Mouse (Mus musculus): Measurements from ENCODE around the gene Adora3.
A peak's percentile ranks its signal among the peaks of the same experiment; 100 is the strongest.

The Adora3 gene

DNA sequence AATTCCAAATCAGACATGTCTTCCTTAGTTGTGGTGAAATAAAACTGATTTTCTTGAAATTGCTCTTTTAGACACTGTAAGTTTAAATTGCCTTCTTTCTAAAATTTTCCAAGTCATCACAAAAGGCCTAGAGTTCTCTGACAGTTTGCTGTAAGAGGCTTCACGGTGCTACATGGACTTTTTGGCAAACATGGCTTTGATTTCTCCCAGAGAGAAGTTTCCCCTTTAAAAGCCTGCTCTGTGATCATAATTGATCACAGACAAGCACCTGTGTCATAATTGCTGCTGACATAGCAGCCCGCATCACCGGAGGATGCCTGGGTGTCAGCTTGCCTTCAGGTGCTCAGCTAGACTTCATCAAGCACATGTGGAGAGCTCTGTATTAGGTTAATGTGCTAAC is at the start of gene Adora3, which contains the start of gene Tmigd3:
Gene Adora3, plus strand, starts transcription at position 301 of the 400 bp plus-strand sequence.
Gene Tmigd3, plus strand, starts transcription at position 346 of the 400 bp plus-strand sequence.
- DNase-seq (ENCODE audit: low read depth, low spot score), result no peak

GRCm38 (mm10) chr3:105821504-105821903 is 49.2 kb upstream of the Adora3 start:
- no peak for DNase-seq (ENCODE audit: low read depth, low spot score)

DNA sequence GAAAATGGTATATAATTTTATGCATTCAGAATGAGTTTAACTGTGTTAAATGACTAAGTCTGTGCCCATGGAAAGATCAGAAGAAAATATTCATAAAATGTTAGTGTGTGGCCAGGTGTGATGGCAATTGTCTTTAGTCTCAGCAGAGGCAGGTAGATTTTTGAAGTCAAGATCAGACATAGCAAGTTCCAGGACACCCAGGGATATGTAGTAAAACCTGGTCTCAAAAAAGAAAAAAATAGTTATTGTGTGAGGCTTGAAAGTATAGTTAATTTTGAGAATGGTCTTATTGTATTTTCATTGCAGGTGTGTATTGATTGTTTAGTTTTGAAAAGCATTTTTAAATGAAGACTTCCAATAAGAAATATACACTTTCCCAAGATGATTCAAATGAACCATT is 47.0 kb upstream of the Adora3 start:
- DNase-seq (ENCODE audit: low read depth, low spot score), result no peak

DNA sequence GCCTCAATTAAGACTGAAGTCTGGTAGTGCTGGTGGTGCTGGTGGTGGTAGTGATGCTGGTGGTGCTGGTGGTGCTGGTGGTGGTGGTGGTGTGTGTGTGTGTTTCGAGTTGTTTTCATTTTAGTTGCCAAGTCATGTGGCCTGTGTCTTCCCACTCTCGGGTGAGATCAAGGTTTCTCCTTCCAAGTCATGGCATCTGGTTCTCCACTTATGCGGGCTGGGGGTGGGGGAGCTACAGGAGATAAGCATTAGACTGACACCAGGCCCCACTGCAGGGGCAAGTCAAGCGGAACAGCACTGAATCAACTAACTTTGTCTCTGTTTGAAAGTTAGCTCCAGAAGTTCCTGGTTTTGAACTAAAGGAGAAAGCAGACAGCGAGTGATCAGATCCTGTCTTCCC is 46.6 kb upstream of the Adora3 start:
- no peak for DNase-seq (ENCODE audit: low read depth, low spot score)

- DNase-seq (ENCODE audit: low read depth, low spot score), result no peak
Observed at GRCm38 (mm10) chr3:105824704-105825103, 46.0 kb upstream of the Adora3 start.

DNA sequence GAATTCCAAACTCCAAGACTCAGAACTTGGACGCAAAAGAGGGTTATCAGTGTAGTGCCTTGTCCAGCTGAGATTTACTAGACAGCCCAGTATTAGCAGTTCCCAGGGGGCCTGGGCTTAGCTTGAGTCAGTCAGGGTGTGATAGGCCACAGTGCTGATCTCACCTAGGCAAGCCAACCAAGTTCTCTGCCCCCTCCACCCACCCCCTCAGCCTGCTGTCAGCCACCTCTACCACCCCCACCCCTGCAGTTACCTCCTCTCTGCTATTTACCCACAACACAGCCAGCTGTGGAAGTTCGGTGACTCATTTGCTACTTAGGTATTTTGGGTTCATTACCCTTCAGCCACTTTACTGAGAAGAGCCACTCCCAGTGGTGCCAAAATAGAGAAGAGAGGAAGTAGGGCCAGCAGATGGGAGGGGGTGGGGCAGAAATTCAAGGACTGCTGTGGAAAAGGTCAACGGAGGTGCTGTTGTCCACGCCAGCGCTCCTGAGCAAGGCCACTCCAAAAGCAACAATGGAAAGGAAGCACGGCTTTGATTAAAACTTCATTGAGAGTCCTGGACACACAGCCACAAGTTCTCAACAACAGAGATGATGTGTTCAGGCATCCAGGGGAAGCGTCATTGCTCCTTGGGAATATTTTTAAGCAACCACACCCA is 45.0 kb upstream of the Adora3 start:
- DNase-seq (ENCODE audit: low read depth, low spot score), result peak; percentile 61

DNA sequence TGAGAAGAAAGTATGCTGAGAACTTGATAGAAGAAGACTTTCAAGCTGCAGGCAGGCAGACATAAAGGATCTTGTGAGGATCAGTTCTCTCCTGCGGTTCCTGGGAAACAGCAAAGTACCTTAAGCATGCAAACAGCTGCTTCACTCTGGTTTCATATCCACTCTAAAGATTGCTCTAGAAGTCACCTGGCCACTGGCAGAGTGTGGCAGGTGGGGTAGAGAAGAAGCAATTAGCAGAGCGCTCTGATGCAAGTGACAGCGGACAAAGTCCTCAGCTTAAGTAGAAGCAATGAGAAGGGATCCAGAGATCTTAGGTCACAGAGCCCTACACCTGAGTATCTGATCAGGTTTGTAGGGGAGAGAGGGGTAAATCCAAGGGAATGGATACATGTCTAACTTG is 39.1 kb upstream of the Adora3 start:
- DNase-seq (ENCODE audit: low read depth, low spot score), result no peak

DNA sequence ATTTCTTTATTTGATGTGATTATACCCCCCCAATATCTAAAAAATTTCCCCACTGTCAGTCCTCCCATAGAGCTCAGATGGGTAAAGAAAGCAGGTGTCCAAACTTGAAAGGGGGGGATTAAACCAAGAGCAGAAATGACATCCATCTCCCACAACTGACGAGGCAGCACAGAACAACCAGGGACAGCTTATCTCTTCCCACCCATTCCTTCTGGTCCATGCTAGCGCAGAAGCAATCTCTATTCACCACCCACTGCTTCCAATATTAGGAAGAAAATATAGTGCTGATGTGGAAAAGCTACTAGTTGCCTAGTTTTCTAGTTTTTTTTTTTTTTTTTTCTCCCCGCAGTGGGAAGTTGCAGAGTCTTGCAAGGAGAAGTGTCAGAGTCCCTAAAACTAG is 34.8 kb upstream of the Adora3 start:
- DNase-seq (ENCODE audit: low read depth, low spot score), result peak; percentile 49

DNA sequence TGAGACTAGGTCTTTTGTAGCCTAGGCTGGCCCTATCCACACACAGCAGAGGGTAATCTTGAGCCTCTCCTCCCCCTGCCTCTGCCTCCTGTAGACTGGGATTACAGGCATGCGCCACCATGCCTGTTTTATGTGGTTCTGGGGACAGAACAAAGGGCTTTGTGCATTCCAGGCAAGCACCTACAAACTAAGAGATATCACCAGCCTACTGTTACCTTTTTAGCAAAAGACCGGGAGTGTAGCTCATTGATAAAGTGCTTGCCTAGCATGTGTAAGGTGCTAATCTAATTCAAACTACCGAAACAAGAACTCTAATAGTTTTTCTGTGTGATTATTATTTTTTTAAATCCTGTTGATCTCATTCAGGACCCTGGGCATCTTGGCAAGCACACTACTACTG is 33.8 kb upstream of the Adora3 start:
- no peak for DNase-seq (ENCODE audit: low read depth, low spot score)

GRCm38 (mm10) chr3:105838655-105839054 is 32.0 kb upstream of the Adora3 start:
- DNase-seq (ENCODE audit: low read depth, low spot score), result no peak

DNA sequence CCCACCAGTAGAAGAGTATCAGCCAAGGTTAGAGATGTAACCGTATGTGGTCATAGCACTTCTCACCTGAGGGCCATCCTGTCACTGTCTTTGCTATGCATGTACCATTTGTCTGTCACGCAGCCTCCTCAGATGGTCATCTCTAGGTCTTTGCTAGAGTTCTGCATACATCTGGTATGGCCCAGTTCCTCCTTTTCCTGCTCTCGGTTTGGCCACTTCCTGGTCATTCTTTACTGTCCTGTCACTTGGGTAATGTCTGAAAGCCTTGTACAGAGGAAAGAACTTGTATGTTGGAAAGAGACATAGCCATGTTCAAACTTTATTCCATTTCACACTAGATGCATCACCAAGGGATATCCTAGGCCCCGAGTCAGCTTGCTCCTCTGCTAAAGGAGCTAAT is 30.8 kb upstream of the Adora3 start:
- DNase-seq (ENCODE audit: low read depth, low spot score), result no peak

- DNase-seq (ENCODE audit: low read depth, low spot score), result no peak
Observed at GRCm38 (mm10) chr3:105846294-105847069, 24.2 kb upstream of the Adora3 start.

DNA sequence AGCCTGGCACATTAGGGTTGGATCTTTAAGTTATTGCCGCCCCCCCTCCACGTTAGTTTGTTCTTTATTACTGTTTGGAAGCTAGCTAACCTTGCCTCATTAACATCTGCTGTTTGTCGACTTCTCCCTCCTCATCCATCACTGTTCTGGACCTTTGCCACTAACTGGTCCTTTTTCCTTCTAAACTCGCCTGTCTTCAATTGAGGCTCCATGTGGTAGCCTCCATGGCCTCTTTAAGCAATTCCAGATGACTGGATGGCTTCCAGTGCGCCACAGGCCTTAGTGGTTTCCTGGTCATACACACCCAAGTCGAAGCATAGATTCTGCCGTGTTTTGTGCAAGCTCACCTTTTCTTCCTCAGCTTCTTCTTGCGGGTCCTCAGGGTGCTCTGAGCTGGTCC is 16.9 kb upstream of the Adora3 start:
- no peak for DNase-seq (ENCODE audit: low read depth, low spot score)

DNA sequence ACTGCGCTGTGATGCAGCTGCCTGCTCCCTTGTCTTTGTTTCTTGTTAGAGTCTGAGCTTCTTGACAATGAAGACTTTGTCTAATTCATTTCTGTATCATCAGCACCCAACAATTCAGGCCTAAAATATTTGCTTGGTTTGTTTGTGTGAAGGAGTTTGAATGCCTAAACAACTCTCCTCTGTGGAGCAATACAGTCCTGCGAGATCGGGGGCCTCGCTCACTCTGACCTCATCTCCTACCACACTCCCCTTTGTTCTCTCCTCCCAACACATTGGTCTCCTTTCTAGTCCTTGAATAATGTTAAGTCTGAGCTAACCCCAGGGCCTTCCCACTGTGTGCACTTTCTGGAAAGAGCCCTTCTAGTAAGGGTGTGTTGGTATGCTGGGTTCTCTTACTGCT is 15.9 kb upstream of the Adora3 start:
- DNase-seq (ENCODE audit: low read depth, low spot score), result peak; percentile 80

DNA sequence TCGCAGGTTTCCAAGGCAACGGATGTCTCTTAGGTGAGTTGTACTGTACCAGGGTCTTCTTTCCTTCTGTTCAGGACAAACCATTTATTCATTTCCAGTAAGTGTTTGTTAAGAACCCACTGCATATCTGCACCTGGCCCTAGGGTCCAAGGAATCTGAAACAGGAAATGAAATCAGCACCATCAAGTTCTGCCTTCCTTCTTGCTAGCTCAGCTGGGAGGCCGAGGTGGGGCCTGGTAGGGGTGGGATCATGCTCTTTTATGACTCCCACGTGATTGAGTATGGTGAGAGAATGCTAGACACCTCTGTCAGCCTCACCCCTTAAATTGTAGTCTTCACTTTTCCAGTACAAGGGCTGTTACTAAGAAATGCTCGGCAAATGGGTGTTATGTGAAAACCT is 13.1 kb upstream of the Adora3 start:
- DNase-seq (ENCODE audit: low read depth, low spot score), result no peak

DNA sequence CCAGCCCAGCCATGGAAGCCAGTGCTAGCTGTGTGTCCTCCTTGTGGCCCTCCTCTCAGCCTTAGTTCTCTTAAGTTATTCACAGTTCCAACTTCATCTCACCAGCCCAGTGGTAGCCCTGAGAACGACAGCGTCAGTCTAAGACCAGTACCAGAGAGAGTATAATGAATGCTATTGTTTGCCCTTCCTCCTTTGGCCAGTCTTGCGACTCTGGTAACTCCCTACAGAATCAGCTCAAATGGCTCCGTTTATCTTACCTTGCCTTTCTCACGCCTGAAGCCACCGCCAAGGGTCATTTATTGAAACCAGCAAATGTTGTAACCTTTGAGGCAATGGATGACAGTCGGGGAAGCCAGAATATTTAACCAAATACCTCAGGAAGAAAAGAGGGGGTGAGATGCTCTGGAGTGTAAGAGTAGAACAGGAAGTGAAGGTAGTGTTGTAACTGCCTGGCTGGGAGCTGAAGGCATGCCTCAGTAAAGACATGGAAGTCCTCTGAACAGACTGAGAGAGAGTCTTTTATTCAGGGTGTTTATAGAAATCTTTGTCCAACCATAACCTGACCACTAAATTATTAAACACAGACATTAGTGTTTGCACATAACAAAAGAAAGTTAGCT is 8.8 kb upstream of the Adora3 start:
- DNase-seq (ENCODE audit: low read depth, low spot score), result no peak

DNA sequence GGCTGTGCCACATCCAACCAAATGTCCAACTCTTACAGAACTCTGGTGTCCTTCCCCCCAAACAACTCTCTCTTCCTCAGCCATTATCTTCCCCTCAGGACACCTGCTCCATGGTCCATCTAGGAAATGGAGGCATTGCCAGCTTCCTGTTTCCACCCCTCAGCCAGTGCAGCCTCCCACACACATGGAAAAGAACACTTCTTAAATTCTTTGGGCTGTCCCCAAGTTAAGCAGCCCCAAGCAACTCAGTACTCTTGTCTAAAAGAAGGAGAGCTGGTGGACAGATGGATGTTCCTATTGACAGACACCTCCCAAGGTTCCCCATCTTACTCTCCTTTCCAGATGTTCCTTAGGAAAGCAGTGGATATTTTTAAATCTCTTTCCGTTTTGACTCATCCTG is 6.5 kb upstream of the Adora3 start:
- DNase-seq (ENCODE audit: low read depth, low spot score), result no peak

- DNase-seq (ENCODE audit: low read depth, low spot score), result peak; percentile 61
Observed at GRCm38 (mm10) chr3:105865122-105865521, 5.5 kb upstream of the Adora3 start.

DNA sequence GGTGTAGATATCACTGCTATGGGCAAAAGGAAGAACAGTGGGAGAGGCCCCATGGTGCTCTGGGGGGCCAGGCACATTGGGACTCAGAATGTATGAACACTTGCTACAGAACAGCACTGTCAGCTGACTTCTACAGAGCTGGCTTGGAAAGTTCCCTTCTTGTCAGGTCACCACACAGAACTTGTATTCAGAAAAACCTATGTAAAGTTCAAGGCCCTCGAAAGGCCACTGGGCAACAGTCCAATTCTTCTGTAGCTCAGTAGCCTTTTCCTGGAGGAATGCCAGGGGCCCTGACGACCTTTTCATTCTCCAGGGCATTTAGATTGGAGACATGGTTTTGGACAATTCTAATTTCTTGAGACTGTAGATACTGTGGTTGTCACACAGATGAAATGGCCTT is 2.5 kb upstream of the Adora3 start:
- DNase-seq (ENCODE audit: low read depth, low spot score), result no peak

- peak; percentile 79 for DNase-seq (ENCODE audit: low read depth, low spot score)
Observed at GRCm38 (mm10) chr3:105872034-105872433, 1.4 kb downstream of the Adora3 start.

- no peak for DNase-seq (ENCODE audit: low read depth, low spot score)
Observed at GRCm38 (mm10) chr3:105872579-105872978, 1.9 kb downstream of the Adora3 start.
